Mouse (Mus musculus): ENCODE data around the gene Rundc1. TPM values are rescaled to one million over a fixed set of nuclear protein-coding genes. Genes with fewer than 3 reads are reported as not detected.
"Not testable (repeated sequence)": the region's sequence is repeated elsewhere in the genome, so short reads cannot be mapped to it uniquely, and the experiment has no call there.

Rundc1 gene
- polyA plus RNA-seq, 1 experiment from 2014 or later, result 14.7 TPM

GRCm38 (mm10) chr11:101467477-101468262, 42.8 kb downstream of the Rundc1 start:
- peak overlapping the region; percentile 87 for H3K27ac ChIP-seq (ENCODE audit: low read depth, low read length)
- peak overlapping the region; percentile 88 for H3K9ac ChIP-seq (ENCODE audit: low read length)
- peak overlapping the region; percentile 78 for H3K4me3 ChIP-seq (ENCODE audit: low read depth, low read length)
- peaks cover 19% of the 10 kb centered on the region for H3K36me3 ChIP-seq (ENCODE audit: control insufficient read depth, insufficient read depth, low read length)
- H3K9me3 ChIP-seq (replicated peaks; ENCODE audit: control insufficient read depth, low read length), result no peaks in the 10 kb centered on the region
- peak overlapping the region; percentile 82 for H3K4me2 ChIP-seq (ENCODE audit: low read length)
- WGBS, result under 1% methylated on average over 52 of the region's 54 CpGs
- H3K27me3 ChIP-seq (replicated peaks; ENCODE audit: control insufficient read depth, insufficient read depth, low read length), result no peaks in the 10 kb centered on the region
- DNase-seq (ENCODE audit: low spot score) (peak; percentile 86), ATAC-seq (peak; percentile 72)
- H3K4me1 ChIP-seq (ENCODE audit: control insufficient read depth, insufficient read depth, low read length), result peaks cover 36% of the 10 kb centered on the region

- Histone ChIP-seq H3K27me3 (replicated peaks; ENCODE audit: control insufficient read depth, insufficient read depth, low read length) (no peaks in the 10 kb centered on the region), H3K4me1 (ENCODE audit: control insufficient read depth, insufficient read depth, low read length) (peaks cover 30% of the 10 kb centered on the region), H3K36me3 (ENCODE audit: control insufficient read depth, insufficient read depth, low read length) (peaks cover 15% of the 10 kb centered on the region; the same call in 1 of the 2 replicates), H3K27ac (ENCODE audit: low read depth, low read length) (peak overlapping the region; percentile 87), H3K9me3 (replicated peaks; ENCODE audit: control insufficient read depth, low read length) (no peaks in the 10 kb centered on the region), H3K4me2 (ENCODE audit: low read length) (peak overlapping the region; percentile 82), H3K4me3 (ENCODE audit: low read depth, low read length) (peak overlapping the region; percentile 78), H3K9ac (ENCODE audit: low read length) (peak overlapping the region; percentile 88)
- peak; percentile 40; the same call in 1 of the 2 replicates for ATAC-seq
- no peak for DNase-seq (ENCODE audit: low spot score)
- under 1% methylated on average over 29 of the region's 31 CpGs for WGBS
These were observed 43.4 kb downstream of the Rundc1 start for GRCm38 (mm10) chr11:101468263-101468688.

- WGBS, result 7% methylated on average over 13 of the region's 13 CpGs
- Histone ChIP-seq H3K27me3 (replicated peaks; ENCODE audit: control insufficient read depth, insufficient read depth, low read length) (no peaks in the 10 kb centered on the region), H3K4me2 (ENCODE audit: low read length) (peak overlapping the region; percentile 82), H3K9ac (ENCODE audit: low read length) (peak overlapping the region; percentile 88), H3K4me3 (ENCODE audit: low read depth, low read length) (peak overlapping the region; percentile 78), H3K4me1 (ENCODE audit: control insufficient read depth, insufficient read depth, low read length) (peaks cover 26% of the 10 kb centered on the region), H3K27ac (ENCODE audit: low read depth, low read length) (peak overlapping the region; percentile 87), H3K9me3 (replicated peaks; ENCODE audit: control insufficient read depth, low read length) (no peaks in the 10 kb centered on the region), H3K36me3 (ENCODE audit: control insufficient read depth, insufficient read depth, low read length) (peaks cover 15% of the 10 kb centered on the region; the same call in 1 of the 2 replicates)
- ATAC-seq, result no peak
- no peak for DNase-seq (ENCODE audit: low spot score)
These were observed 43.8 kb downstream of the Rundc1 start for GRCm38 (mm10) chr11:101468731-101469130.

DNA sequence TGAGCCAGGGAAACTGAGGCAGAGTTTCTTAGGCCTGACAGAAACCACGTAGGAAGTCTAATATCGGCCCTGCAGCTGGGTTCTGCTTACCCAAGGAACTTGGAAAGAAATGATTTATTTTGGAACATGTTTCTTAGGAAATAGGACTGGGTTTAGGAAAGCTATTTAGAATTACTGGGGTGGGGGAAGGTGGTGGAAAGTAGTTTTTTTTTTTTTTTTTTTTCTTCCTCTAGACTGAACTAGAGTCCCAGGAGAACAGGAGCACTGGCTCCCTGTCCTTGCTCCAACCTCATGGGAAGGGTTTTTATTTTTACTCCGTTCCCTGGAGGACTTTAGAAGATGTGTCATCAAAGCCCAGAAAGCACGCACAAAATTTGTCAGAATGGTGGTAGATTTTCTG, 44.3 kb downstream of the Rundc1 start:
- DNase-seq (ENCODE audit: low spot score) (no peak), ATAC-seq (no peak)
- peaks cover 15% of the 10 kb centered on the region; the same call in 1 of the 2 replicates for H3K36me3 ChIP-seq (ENCODE audit: control insufficient read depth, insufficient read depth, low read length)
- H3K9me3 ChIP-seq (replicated peaks; ENCODE audit: control insufficient read depth, low read length), result no peaks in the 10 kb centered on the region
- H3K4me1 ChIP-seq (ENCODE audit: control insufficient read depth, insufficient read depth, low read length), result peaks cover 21% of the 10 kb centered on the region
- peak overlapping the region; percentile 88 for H3K9ac ChIP-seq (ENCODE audit: low read length)
- 0 out of 2 replicates have a peak overlapping the region, but pooled peaks have one; percentile 87 for H3K27ac ChIP-seq (ENCODE audit: low read depth, low read length)
- H3K4me3 ChIP-seq (ENCODE audit: low read depth, low read length), result peak overlapping the region; percentile 78
- H3K4me2 ChIP-seq (ENCODE audit: low read length), result peak overlapping the region; percentile 82
- 74% methylated on average over 4 of the region's 4 CpGs for WGBS
- H3K27me3 ChIP-seq (replicated peaks; ENCODE audit: control insufficient read depth, insufficient read depth, low read length), result no peaks in the 10 kb centered on the region

DNA sequence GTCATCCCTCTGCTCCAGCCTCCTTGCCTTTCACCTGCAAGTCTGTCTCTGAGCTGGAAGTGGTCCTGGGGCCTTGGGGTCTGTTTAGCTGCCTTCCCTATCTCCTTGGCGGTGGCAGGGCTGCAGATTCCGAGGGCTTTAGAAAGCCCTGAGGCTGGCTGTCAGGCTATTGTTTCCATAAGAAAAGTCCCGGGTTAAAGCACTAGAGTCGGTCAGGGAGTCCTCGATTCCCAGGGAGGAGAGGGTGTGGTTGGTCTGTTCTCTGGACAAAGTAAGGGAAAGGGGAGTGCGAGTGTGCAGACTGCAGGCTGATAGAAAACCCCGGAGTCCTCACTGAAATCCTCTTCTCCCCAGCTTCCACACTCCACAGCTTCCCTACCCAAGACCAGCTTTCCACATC, 45.3 kb downstream of the Rundc1 start:
- H3K4me3 ChIP-seq (ENCODE audit: low read depth, low read length), result peak overlapping the region; percentile 22
- ATAC-seq (no peak), DNase-seq (ENCODE audit: low spot score) (no peak)
- no peaks in the 10 kb centered on the region for H3K9me3 ChIP-seq (replicated peaks; ENCODE audit: control insufficient read depth, low read length)
- no peaks in the 10 kb centered on the region for H3K27me3 ChIP-seq (replicated peaks; ENCODE audit: control insufficient read depth, insufficient read depth, low read length)
- H3K9ac ChIP-seq (ENCODE audit: low read length), result peak overlapping the region; percentile 47
- 15% methylated on average over 7 of the region's 7 CpGs for WGBS
- no peak overlapping the region for H3K27ac ChIP-seq (ENCODE audit: low read depth, low read length)
- H3K4me2 ChIP-seq (ENCODE audit: low read length), result peak overlapping the region; percentile 50
- H3K4me1 ChIP-seq (ENCODE audit: control insufficient read depth, insufficient read depth, low read length), result peaks cover 16% of the 10 kb centered on the region
- peaks cover 15% of the 10 kb centered on the region; the same call in 1 of the 2 replicates for H3K36me3 ChIP-seq (ENCODE audit: control insufficient read depth, insufficient read depth, low read length)

DNA sequence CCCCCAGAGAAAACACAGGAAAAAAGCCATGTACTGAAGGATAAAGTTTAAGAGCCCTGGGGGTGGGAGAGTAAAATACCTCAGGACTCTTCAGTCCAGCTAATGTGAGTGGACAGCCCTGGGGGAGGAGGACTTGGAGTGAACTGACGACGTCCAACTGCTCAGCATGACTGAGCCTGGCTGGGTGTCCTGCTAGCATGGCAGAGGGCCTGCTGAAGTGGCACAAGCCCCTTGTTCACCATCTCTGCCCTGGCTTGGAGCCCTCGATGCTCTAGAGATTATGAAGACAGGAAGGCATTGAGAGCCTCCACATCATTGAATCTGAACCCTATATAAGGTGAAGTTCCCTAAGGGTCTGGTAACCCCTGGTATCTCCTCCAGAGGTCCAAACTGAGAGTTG, 47.0 kb downstream of the Rundc1 start:
- WGBS, result 60% methylated on average over 3 of the region's 3 CpGs
- no peaks in the 10 kb centered on the region for H3K27me3 ChIP-seq (replicated peaks; ENCODE audit: control insufficient read depth, insufficient read depth, low read length)
- DNase-seq (ENCODE audit: low spot score), result no peak
- H3K4me2 ChIP-seq (ENCODE audit: low read length), result no peak overlapping the region; the same call in 1 of the 2 replicates
- H3K9me3 ChIP-seq (replicated peaks; ENCODE audit: control insufficient read depth, low read length), result no peaks in the 10 kb centered on the region
- H3K9ac ChIP-seq (ENCODE audit: low read length), result no peak overlapping the region
- peaks cover 12% of the 10 kb centered on the region for H3K4me1 ChIP-seq (ENCODE audit: control insufficient read depth, insufficient read depth, low read length)
- peaks cover 15% of the 10 kb centered on the region; the same call in 1 of the 2 replicates for H3K36me3 ChIP-seq (ENCODE audit: control insufficient read depth, insufficient read depth, low read length)
- ATAC-seq, result no peak
- no peak overlapping the region for H3K4me3 ChIP-seq (ENCODE audit: low read depth, low read length)
- H3K27ac ChIP-seq (ENCODE audit: low read depth, low read length), result no peak overlapping the region

GRCm38 (mm10) chr11:101472336-101472735, 47.5 kb downstream of the Rundc1 start:
- Histone ChIP-seq H3K4me2 (ENCODE audit: low read length) (peak overlapping the region; percentile 3; the same call in 1 of the 2 replicates), H3K36me3 (ENCODE audit: control insufficient read depth, insufficient read depth, low read length) (peaks cover 15% of the 10 kb centered on the region; the same call in 1 of the 2 replicates), H3K27ac (ENCODE audit: low read depth, low read length) (no peak overlapping the region), H3K4me3 (ENCODE audit: low read depth, low read length) (no peak overlapping the region), H3K9me3 (replicated peaks; ENCODE audit: control insufficient read depth, low read length) (no peaks in the 10 kb centered on the region), H3K9ac (ENCODE audit: low read length) (no peak overlapping the region), H3K27me3 (replicated peaks; ENCODE audit: control insufficient read depth, insufficient read depth, low read length) (no peaks in the 10 kb centered on the region), H3K4me1 (ENCODE audit: control insufficient read depth, insufficient read depth, low read length) (peaks cover 9% of the 10 kb centered on the region)
- DNase-seq (ENCODE audit: low spot score) (no peak), ATAC-seq (no peak)
- 55% methylated on average over 7 of the region's 7 CpGs for WGBS

- H3K9ac ChIP-seq (ENCODE audit: low read length); ATAC-seq; DNase-seq (ENCODE audit: low spot score); H3K27me3 ChIP-seq (replicated peaks; ENCODE audit: control insufficient read depth, insufficient read depth, low read length); H3K4me3 ChIP-seq (ENCODE audit: low read depth, low read length); H3K4me2 ChIP-seq (ENCODE audit: low read length); H3K4me1 ChIP-seq (ENCODE audit: control insufficient read depth, insufficient read depth, low read length); H3K27ac ChIP-seq (ENCODE audit: low read depth, low read length); H3K9me3 ChIP-seq (replicated peaks; ENCODE audit: control insufficient read depth, low read length): not testable (repeated sequence)
- 85% methylated on average over 1 of the region's 1 CpGs for WGBS
- peaks cover 15% of the 10 kb centered on the region; the same call in 1 of the 2 replicates for H3K36me3 ChIP-seq (ENCODE audit: control insufficient read depth, insufficient read depth, low read length)
These were observed 48.8 kb downstream of the Rundc1 start for GRCm38 (mm10) chr11:101473686-101474085.

DNA sequence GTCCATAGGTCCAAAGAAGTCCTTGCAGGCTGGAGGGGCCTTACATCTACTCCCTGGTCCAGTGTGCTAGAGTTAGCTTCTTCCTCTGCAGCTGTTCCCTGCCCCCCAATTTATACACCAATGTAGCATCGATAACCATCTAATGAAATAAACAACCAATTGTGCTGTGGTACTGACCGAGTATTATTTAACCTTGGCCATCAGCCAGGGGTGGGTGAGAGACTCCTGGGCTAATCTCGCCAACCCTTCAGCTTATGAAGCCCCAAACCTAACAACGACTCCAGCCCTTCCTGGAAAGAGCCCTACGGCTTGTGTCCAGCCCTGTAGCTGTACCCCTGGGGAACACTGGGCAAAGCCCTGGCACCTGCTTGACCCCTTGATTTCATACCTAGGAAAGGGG, 49.4 kb downstream of the Rundc1 start:
- Histone ChIP-seq H3K27me3 (replicated peaks; ENCODE audit: control insufficient read depth, insufficient read depth, low read length) (no peaks in the 10 kb centered on the region), H3K36me3 (ENCODE audit: control insufficient read depth, insufficient read depth, low read length) (peaks cover 15% of the 10 kb centered on the region; the same call in 1 of the 2 replicates), H3K27ac (ENCODE audit: low read depth, low read length) (no peak overlapping the region), H3K9ac (ENCODE audit: low read length) (no peak overlapping the region), H3K9me3 (replicated peaks; ENCODE audit: control insufficient read depth, low read length) (no peaks in the 10 kb centered on the region), H3K4me3 (ENCODE audit: low read depth, low read length) (no peak overlapping the region), H3K4me2 (ENCODE audit: low read length) (no peak overlapping the region), H3K4me1 (ENCODE audit: control insufficient read depth, insufficient read depth, low read length) (peaks cover 10% of the 10 kb centered on the region; the same call in 1 of the 2 replicates)
- WGBS, result 57% methylated on average over 5 of the region's 5 CpGs
- DNase-seq (ENCODE audit: low spot score) (no peak), ATAC-seq (no peak)
